Mouse (Mus musculus) myocyte (in vitro differentiated cells): ENCODE results near the gene Enpp3.

ENCODE experiments used
- E2F4 ChIP-seq: IDR thresholded peaks from one replicate; pipeline ENCODE4 v1.6.1; 2011; ENCODE audit warnings: mild to moderate bottlenecking, control low read depth, moderate library complexity; ENCODE audit not compliant: insufficient read depth
- MAX ChIP-seq: IDR thresholded peaks from one replicate; pipeline ENCODE4 v1.6.1; 2011; ENCODE audit warnings: low read depth, mild to moderate bottlenecking, control low read depth
- MYOD1 ChIP-seq, 3 experiments: IDR thresholded peaks; one replicate each; pipeline ENCODE4 v1.6.1; 2011; ENCODE audit warnings: control low read depth in 2 of 3, low read depth in 2 of 3, mild to moderate bottlenecking in 2 of 3, moderate library complexity in 1 of 3; ENCODE audit not compliant: insufficient read length in 2 of 3, control insufficient read depth in 1 of 3
- POLR2A ChIP-seq: IDR thresholded peaks from one replicate; pipeline ENCODE4 v1.6.1; 2011; ENCODE audit warnings: low read depth, mild to moderate bottlenecking, control low read depth, moderate library complexity; ENCODE audit not compliant: insufficient read length
- POLR2AphosphoS2 ChIP-seq: IDR thresholded peaks from one replicate; pipeline ENCODE4 v1.6.1; 2011; ENCODE audit warnings: low read depth, control low read depth; ENCODE audit not compliant: insufficient read length
- SRF ChIP-seq: IDR thresholded peaks from one replicate; pipeline ENCODE4 v1.6.1; 2011; ENCODE audit warnings: low read depth; ENCODE audit not compliant: control insufficient read depth, insufficient read length
- TCF12 ChIP-seq: IDR thresholded peaks from one replicate; pipeline ENCODE4 v1.6.1; 2011; ENCODE audit warnings: mild to moderate bottlenecking, control low read depth; ENCODE audit not compliant: poor library complexity, insufficient read depth, severe bottlenecking
- TCF3 ChIP-seq: IDR thresholded peaks from one replicate; pipeline ENCODE4 v1.6.1; 2011; ENCODE audit warnings: low read depth, control low read depth; ENCODE audit not compliant: insufficient read length
- USF1 ChIP-seq: IDR thresholded peaks from one replicate; pipeline ENCODE4 v1.6.1; 2011; ENCODE audit warnings: low read depth, mild to moderate bottlenecking, control low read depth, moderate library complexity

GRCm38 (mm10) chr10:24801796-24802195, 40.8 kb downstream of the Enpp3 start:
- TF ChIP-seq POLR2A: no peak
- no peak for TF ChIP-seq MAX
- TF ChIP-seq USF1: no peak
- TF ChIP-seq TCF12: no peak
- no peak for TF ChIP-seq E2F4
- TF ChIP-seq MYOD1 (IDR thresholded peaks at IDR 0.05; ENCODE audit: control insufficient read depth in 1 of 3, insufficient read length in 2 of 3, low read depth in 2 of 3): no peak
- TF ChIP-seq POLR2AphosphoS2: no peak
- TF ChIP-seq TCF3: no peak
- TF ChIP-seq SRF: no peak
